Mouse (Mus musculus): ENCODE results near the gene Gm49403. TPM values are rescaled to one million over a fixed set of nuclear protein-coding genes. Genes with fewer than 3 reads are reported as not detected.
"Not testable (repeated sequence)": the region's sequence is repeated elsewhere in the genome, so short reads cannot be mapped to it uniquely, and the experiment has no call there.

The Gm49403 gene
- polyA plus RNA-seq, 1 experiment from 2014 or later: not detected

GRCm38 (mm10) chr19:8881034-8881392 is 2.7 kb upstream of the Gm49403 start:
- H3K9me3 ChIP-seq: no peaks in the 10 kb centered on the region
- H3K27ac ChIP-seq: peak overlapping the region; percentile 94; the same call in 1 of the 2 replicates
- H3K4me1 ChIP-seq: peaks cover 5% of the 10 kb centered on the region; the same call in 1 of the 2 replicates
- no peaks in the 10 kb centered on the region for H3K27me3 ChIP-seq (ENCODE audit: insufficient read depth, poor library complexity, severe bottlenecking)
- no peak for DNase-seq (ENCODE audit: low spot score)
- H3K4me3 ChIP-seq: peak overlapping the region; percentile 67
- peaks cover 17% of the 10 kb centered on the region for H3K36me3 ChIP-seq
- 22% methylated on average over 3 of the region's 3 CpGs for WGBS

DNA sequence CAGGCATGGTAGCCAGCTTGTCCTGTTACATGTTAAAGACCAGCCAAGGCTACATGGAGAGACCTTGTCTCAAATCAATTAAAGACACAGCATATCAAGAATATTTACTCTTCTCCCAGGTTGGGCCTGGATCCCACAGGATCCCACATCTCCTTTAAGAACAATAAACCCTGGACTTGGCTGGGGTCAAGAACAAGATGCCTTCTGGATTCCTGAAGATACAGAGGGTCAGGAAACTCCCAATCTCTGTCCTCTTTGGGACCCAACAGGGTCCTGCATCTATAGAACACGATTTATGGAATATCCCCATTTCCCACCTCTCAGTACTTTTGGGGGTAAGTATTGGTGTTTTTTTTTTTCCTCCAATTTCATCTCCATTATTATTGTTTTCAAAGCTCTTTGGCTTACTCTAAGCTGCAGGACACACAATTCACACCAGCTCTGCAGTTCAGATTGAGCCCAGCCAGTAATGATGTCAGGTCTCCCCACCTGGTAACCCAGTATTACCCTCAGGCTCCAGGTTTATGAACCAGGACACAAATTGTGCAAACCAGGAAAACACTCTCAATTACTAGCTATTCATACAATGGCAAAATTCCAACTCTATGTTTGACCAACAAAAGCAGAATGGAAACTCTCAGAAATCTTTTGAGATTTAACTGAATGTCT is 3.3 kb downstream of the Gm49403 start:
- no peak for DNase-seq (ENCODE audit: low spot score)
- H3K27ac ChIP-seq: peak overlapping the region; percentile 88
- no peaks in the 10 kb centered on the region for H3K9me3 ChIP-seq
- peaks cover 13% of the 10 kb centered on the region for H3K36me3 ChIP-seq
- H3K4me1 ChIP-seq: peaks cover 8% of the 10 kb centered on the region
- WGBS: 41% methylated on average over 1 of the region's 1 CpGs
- H3K4me3 ChIP-seq: peak overlapping the region; percentile 71; the same call in 1 of the 2 replicates
- no peaks in the 10 kb centered on the region for H3K27me3 ChIP-seq (ENCODE audit: insufficient read depth, poor library complexity, severe bottlenecking)

DNA sequence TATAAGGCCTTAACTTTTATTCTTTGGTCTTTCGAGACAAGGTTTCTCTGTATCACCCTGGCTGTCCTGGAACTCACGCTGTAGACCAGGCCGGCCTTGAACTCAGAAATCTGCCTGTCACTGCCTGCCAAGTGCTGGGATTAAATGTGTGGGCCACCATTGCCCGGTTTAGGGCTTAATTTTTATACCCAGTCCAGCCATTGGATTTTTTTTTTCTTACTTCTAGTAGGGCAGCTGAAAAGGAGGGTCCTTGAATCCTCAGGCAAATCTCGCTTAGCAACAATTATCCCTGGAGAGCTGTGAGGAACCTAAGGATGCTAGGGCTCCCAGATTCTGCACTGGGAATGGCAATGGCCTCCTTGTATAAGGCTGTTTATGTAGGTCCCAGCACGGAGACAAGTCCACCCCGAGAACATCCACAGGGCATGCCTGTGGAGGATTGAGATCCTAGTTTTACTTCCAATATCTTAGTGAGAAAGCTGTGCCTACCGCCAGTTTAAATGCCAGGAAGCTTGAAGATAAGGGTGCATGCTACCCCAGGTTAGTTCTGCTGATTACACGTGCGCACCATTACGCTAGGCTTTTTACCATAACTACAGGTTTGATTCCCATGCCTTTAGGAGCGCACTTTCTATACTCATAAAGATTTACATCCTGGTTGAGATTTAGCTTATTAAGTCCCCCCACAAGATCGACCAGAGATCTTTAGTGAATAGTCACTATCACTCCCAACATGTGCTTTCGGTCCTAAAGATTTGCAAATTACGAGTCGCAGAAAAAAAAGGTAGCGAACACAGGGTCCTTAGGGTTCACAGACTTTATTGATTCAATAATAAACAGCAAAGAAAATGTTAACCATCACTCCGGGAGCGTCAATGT is 4.1 kb downstream of the Gm49403 start:
- DNase-seq (ENCODE audit: low spot score): no peak

DNA sequence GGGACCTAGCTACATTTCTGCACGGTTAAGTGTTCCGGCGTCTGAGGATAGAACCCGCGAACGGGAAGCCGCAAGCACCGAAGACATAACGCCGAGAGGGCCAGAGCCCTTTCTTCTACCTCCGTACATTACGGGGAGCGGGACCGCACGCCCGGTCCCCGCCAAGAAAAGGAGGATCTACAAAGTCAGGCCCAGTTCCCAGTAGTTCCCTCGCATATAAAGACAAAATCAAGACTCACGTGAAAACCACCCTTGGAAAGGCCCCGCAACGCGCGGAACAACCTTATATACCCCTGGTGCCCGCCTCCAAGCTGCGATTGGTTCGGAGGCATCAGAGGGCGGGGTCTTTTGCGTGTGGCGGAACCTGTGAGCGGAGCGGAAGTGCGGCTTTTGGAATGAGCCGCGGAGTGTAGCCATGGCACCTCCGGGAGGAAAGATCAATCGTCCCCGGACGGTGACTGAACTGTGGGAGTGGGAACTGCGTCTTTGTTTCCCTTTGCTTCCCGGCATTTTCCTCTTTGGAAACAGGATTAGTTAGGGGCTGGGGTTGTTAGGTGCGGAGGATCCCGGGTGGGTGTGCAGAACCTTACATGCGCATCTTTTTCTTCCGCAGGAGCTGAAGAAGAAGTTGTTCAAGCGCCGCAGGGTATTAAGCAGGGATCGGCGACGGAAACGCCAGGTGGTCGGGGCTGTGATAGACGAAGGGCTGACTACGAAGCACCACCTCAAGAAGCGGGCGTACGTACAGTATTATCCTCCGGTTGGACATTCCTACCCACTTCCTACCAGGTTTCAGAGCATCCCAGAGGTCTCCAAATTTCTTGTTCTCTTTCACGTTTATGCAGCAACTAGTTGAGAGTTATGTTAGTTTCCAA is 5.0 kb downstream of the Gm49403 start, which contains the start of the genes 1810009A15Rik and Gm49416:
Gene 1810009A15Rik, plus strand, starts transcription at position 343 of the 875 bp plus-strand sequence.
Gene Gm49416, plus strand, starts transcription at position 416 of the 875 bp plus-strand sequence.
- peak within 1 kb of the TSS; percentile 71 for H3K4me3 ChIP-seq
- no peaks in the 10 kb centered on the region for H3K27me3 ChIP-seq (ENCODE audit: insufficient read depth, poor library complexity, severe bottlenecking)
- WGBS: under 1% methylated on average over 58 of the region's 58 CpGs
- H3K27ac ChIP-seq: peak within 1 kb of the TSS; percentile 88
- H3K4me1 ChIP-seq: peaks cover 11% of the 10 kb centered on the region
- H3K9me3 ChIP-seq: no peaks in the 10 kb centered on the region
- H3K36me3 ChIP-seq: peaks cover 13% of the 10 kb centered on the region
- peak; percentile 98 for DNase-seq (ENCODE audit: low spot score)

More for the DNA sequence above, 4.1 kb downstream of the Gm49403 start:
- Histone ChIP-seq H3K27me3 (ENCODE audit: insufficient read depth, poor library complexity, severe bottlenecking) (no peaks in the 10 kb centered on the region), H3K36me3 (peaks cover 13% of the 10 kb centered on the region), H3K4me3 (peak overlapping the region; percentile 71), H3K9me3 (no peaks in the 10 kb centered on the region), H3K27ac (peak overlapping the region; percentile 88), H3K4me1 (peaks cover 8% of the 10 kb centered on the region)
- WGBS: 19% methylated on average over 19 of the region's 19 CpGs

- H3K9me3 ChIP-seq: no peaks in the 10 kb centered on the region
- H3K36me3 ChIP-seq: peaks cover 41% of the 10 kb centered on the region
- peak within 1 kb of the TSS; percentile 92 for H3K4me3 ChIP-seq
- DNase-seq (ENCODE audit: low spot score): peak; percentile 93
- WGBS: 2% methylated on average over 54 of the region's 54 CpGs
- H3K27me3 ChIP-seq (ENCODE audit: insufficient read depth, poor library complexity, severe bottlenecking): no peaks in the 10 kb centered on the region
- H3K27ac ChIP-seq: peak within 1 kb of the TSS; percentile 93
- peaks cover 33% of the 10 kb centered on the region for H3K4me1 ChIP-seq
These were observed 9.4 kb downstream of the Gm49403 start, which contains the start of gene Ints5 for GRCm38 (mm10) chr19:8892829-8893766. Gene Ints5 (plus strand): TSS chr19:8893005.

DNA sequence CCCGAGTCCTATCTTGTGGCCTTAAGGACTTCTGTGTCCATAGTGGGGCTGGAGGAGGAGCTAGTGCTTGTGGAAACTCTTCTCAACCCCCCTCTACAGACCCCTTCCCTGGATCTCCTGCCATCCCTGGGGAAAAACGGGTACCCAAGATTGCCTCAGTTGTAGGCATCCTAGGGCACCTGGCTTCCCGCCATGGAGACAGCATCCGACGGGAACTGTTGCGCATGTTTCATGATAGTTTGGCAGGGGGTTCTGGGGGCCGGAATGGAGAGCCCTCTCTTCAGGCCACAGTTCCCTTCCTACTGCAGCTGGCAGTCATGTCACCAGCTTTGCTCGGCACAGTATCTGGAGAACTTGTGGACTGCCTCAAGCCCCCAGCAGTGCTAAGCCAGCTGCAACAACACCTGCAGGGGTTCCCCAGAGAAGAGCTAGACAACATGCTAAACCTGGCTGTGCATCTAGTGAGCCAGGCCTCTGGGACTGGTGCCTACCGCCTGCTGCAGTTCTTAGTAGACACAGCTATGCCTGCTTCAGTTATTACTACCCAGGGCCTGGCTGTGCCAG is 11.7 kb downstream of the Gm49403 start:
- WGBS: 89% methylated on average over 9 of the region's 9 CpGs
- H3K27me3 ChIP-seq (ENCODE audit: insufficient read depth, poor library complexity, severe bottlenecking): no peaks in the 10 kb centered on the region
- H3K4me3 ChIP-seq: no peak overlapping the region
- H3K36me3 ChIP-seq: peaks cover 44% of the 10 kb centered on the region
- DNase-seq (ENCODE audit: low spot score): no peak
- H3K27ac ChIP-seq: no peak overlapping the region
- no peaks in the 10 kb centered on the region for H3K9me3 ChIP-seq
- peaks cover 39% of the 10 kb centered on the region for H3K4me1 ChIP-seq

- H3K9me3 ChIP-seq; H3K4me3 ChIP-seq; DNase-seq (ENCODE audit: low spot score); H3K27ac ChIP-seq; H3K27me3 ChIP-seq (ENCODE audit: insufficient read depth, poor library complexity, severe bottlenecking): not testable (repeated sequence)
- peaks cover 37% of the 10 kb centered on the region for H3K36me3 ChIP-seq
- 85% methylated on average over 5 of the region's 5 CpGs for WGBS
- peaks cover 39% of the 10 kb centered on the region for H3K4me1 ChIP-seq
These were observed 12.5 kb downstream of the Gm49403 start for GRCm38 (mm10) chr19:8896231-8896630.

GRCm38 (mm10) chr19:8897211-8897864 is 13.6 kb downstream of the Gm49403 start:
- Histone ChIP-seq H3K36me3 (peaks cover 43% of the 10 kb centered on the region), H3K27ac (peak overlapping the region; percentile 98), H3K4me1 (peaks cover 39% of the 10 kb centered on the region), H3K4me3 (peak overlapping the region; percentile 98)
- not testable (repeated sequence) for H3K27me3 ChIP-seq (ENCODE audit: insufficient read depth, poor library complexity, severe bottlenecking); DNase-seq (ENCODE audit: low spot score); H3K9me3 ChIP-seq
- WGBS: 30% methylated on average over 21 of the region's 21 CpGs

DNA sequence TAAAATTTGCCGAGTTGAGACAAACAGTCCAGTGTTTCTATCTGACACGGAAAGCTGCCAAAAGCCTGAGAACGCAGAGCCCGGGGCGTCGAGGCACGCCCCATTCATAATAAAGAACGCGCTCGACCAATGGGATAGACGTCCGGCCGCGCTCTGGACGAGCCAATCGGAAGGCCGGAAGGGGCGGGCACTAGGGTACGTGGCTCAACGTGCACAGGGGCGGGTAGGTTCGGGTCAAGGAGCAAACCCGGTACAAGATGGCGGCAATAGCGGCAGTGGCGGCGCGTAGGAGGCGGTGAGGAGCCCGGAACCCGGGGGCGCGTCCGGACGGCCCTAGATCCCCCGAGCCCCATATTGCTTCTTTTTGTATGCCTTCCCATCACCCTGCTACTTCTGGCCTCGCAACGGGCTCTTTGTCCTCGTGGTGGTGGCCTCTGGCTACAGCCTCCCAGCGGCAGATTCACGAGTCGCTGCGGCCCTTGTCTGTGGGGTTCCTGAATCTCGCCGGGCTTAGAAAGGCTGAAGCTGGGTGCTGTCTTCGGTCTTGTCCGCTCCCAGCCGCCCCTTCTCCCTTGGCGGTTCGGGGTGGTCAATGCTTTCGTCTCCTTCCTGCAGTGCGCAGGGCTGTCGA is 14.2 kb downstream of the Gm49403 start, which contains the start of gene Ganab:
Gene Ganab, plus strand, starts transcription at position 207 of the 631 bp plus-strand sequence.
- Histone ChIP-seq H3K9me3 (no peaks in the 10 kb centered on the region), H3K4me1 (peaks cover 39% of the 10 kb centered on the region), H3K27ac (peak within 1 kb of the TSS; percentile 98), H3K36me3 (peaks cover 50% of the 10 kb centered on the region), H3K27me3 (ENCODE audit: insufficient read depth, poor library complexity, severe bottlenecking) (no peaks in the 10 kb centered on the region), H3K4me3 (peak within 1 kb of the TSS; percentile 98)
- under 1% methylated on average over 53 of the region's 53 CpGs for WGBS
- peak; percentile 99 for DNase-seq (ENCODE audit: low spot score)

DNA sequence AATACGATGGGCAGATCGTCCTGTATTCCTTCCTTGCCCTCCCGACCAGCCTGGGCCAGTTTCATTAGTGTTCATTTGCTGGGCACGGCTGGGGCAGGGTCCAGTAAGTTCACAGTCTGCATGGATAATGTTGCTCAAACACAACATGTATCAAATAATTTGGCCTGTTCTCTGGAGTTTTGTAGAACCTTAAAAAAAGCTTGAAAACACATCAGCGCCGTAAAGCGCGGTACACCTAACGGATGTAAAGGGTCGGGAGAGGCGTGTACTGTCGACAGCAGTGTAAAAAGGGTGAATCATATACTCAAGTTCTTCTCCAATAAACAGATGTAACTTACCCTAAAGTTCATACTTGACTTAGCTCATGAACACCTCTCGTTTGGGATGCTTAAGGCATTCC is 14.8 kb downstream of the Gm49403 start:
- WGBS: 11% methylated on average over 13 of the region's 13 CpGs
- Histone ChIP-seq H3K27ac (peak overlapping the region; percentile 98), H3K4me1 (peaks cover 37% of the 10 kb centered on the region), H3K36me3 (peaks cover 56% of the 10 kb centered on the region), H3K9me3 (no peaks in the 10 kb centered on the region), H3K27me3 (ENCODE audit: insufficient read depth, poor library complexity, severe bottlenecking) (no peaks in the 10 kb centered on the region), H3K4me3 (peak overlapping the region; percentile 98)
- DNase-seq (ENCODE audit: low spot score): no peak
